Mouse (Mus musculus) cortical plate, adult 2 months (tissue): Measurements from ENCODE around the gene Ska2. TPM values are rescaled to one million over a fixed set of nuclear protein-coding genes. Genes with fewer than 3 reads are reported as not detected.
A peak's percentile ranks its signal among the peaks of the same experiment; 100 is the strongest.

Experiments
- H3K27ac ChIP-seq: fragments of 200-500 bp; 2 replicates; pipeline ENCODE4 v1.5.1; 2012; ENCODE audit warnings: low read length, control low read depth, inconsistent platforms; ENCODE audit not compliant: insufficient read depth
- H3K4me1 ChIP-seq: fragments of 200-500 bp; 2 replicates; pipeline ENCODE4 v1.6.1; 2011; ENCODE audit warnings: low read length; ENCODE audit not compliant: control insufficient read depth, insufficient read depth
- H3K4me3 ChIP-seq: fragments of 200-500 bp; 2 replicates; pipeline ENCODE4 v1.5.1; 2011; ENCODE audit warnings: mild to moderate bottlenecking, low read length, control low read depth; ENCODE audit not compliant: insufficient read depth
- CTCF ChIP-seq: fragments of 200-500 bp; IDR thresholded peaks from 2 replicates; pipeline ENCODE4 v1.5.1; 2011; ENCODE audit warnings: mild to moderate bottlenecking, control low read depth, low read length; ENCODE audit not compliant: insufficient read depth; ENCODE audit errors: extremely low read depth
- POLR2A ChIP-seq: fragments of 200-500 bp; IDR thresholded peaks from 2 replicates; pipeline ENCODE4 v1.6.1; 2011; ENCODE audit warnings: mild to moderate bottlenecking, low read length, control low read depth; ENCODE audit not compliant: insufficient read depth; ENCODE audit errors: extremely low read depth
- polyA plus RNA-seq: library from polyadenylated mRNA; depleted of rRNA; stranded (reverse); fragments of >200 nt; gene quantifications from 2 replicates; pipeline ENCODE4 v1.2.3, GENCODE M21; 2012

The Ska2 gene
- polyA plus RNA-seq, 1 experiment: 13.9 TPM

DNA sequence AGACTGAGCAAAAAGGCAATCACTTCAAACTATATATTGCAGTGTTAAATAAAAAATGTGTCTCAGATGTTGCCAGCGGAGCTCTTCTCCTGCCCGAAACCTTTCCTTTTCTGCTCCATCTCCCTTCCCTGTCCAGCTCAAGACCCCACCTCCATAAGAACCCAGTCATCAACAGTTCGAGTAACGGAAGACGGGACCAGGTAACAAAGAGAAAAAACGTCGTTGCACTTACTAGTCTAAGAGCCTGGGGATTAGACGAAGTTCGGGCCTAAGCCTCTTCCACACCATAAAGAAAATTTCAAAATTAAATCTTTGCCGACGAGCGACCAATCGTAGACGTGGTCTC, 652 bp upstream of the Ska2 start, which contains the start of gene Prr11:
Gene Prr11 (minus strand): TSS at position 300 of the 346 bp plus-strand sequence.
- Histone ChIP-seq H3K27ac (no peak within 1 kb of the TSS), H3K4me1 (no peaks in the 10 kb centered on the region; the same call in 1 of the 2 replicates), H3K4me3 (peak within 1 kb of the TSS; percentile 48)
- TF ChIP-seq CTCF (no peak), POLR2A (no peak)

DNA sequence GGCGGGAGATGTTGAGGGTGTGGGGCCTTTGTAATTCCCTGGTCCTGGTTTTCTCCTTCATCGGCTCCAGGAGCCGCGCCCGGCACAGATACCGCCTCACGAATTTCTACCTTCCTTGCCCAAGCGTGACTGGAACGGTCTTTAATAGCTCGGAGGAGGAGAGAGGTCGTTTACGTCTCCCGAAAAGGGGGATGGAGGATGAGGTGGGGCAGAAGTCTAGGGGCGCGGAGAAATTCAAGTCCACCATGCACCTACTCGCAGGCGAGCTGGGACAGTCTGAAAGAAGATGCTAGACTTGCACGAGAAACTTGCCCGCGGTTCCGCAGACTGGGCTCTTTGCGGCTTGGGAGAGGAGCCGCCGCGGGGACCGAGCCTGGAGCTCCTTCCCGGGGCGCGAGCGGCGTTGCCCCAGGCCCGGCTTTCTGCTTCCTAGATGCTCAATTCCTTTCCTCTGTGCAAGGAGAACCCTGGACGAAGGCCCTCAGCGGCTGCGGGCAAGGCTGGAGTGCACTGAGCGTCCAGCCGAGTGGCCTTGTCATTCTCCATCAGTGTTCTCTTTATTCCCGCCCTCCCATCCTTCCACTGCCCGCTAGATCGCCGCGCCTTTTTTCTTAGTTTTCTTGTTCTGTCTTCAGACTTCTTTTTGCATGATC, 611 bp downstream of the Ska2 start:
- Histone ChIP-seq H3K4me3 (peak overlapping the region; percentile 48), H3K4me1 (no peaks in the 10 kb centered on the region; the same call in 1 of the 2 replicates), H3K27ac (no peak overlapping the region)
- no peak for TF ChIP-seq POLR2A
- no peak for TF ChIP-seq CTCF

DNA sequence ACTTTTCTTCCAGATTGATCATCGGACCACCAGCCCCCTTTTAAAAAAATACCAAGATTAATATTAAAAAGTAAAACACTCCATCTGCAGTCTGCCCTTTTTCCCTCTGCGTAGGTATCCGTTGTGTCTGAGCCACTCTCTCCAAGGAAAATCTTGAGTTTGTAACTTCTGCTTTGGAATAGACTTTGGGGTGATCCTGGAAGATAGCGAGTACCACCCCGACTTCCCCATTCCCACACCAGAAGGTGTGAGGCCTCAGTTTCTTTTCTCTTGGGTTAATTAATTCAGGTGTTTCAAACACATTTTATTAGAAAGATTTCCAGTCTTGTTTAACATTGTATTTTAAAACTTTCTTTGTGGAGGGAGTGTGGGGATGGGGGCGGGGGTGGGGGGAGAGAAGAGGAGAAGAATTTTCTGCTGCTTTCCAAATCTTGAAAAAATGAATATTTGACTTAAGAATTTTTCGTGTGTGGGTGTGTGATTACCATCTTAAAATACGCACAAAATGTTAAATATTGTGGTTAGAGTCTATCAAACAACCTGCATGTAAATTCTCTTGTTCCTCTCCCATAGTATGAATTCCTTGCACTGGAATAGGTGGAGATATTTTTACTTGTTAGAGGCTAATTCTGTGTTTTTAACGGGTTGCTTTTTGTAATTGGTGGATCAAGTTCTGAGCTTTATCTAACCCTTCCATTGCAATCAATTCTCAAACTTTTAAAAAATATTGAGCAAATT, 1.3 kb downstream of the Ska2 start:
- TF ChIP-seq POLR2A: no peak
- TF ChIP-seq CTCF: no peak
- peak overlapping the region; percentile 48 for H3K4me3 ChIP-seq
- no peaks in the 10 kb centered on the region; the same call in 1 of the 2 replicates for H3K4me1 ChIP-seq
- H3K27ac ChIP-seq: no peak overlapping the region

DNA sequence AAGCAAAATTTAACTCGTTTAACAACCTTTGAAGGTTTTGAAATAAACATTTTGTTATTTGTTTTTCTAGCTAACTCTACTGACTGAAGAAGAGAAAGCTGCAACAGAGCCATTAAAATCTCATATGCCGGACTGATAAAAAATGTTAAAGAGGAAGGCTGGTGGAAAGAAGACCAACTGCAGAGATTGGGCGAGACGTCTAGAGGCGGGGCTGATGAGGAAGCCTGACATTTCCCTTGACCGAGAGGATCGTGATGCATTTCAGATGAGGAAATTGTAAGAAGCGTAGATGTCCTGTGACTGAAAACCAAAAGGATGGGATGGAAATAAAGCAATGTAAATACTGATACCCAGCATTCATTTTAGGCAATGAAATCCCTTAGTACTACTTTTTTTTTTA, 12.8 kb downstream of the Ska2 start:
- no peak overlapping the region for H3K4me3 ChIP-seq
- no peak for TF ChIP-seq POLR2A
- no peak for TF ChIP-seq CTCF
- no peaks in the 10 kb centered on the region for H3K4me1 ChIP-seq
- no peak overlapping the region for H3K27ac ChIP-seq

DNA sequence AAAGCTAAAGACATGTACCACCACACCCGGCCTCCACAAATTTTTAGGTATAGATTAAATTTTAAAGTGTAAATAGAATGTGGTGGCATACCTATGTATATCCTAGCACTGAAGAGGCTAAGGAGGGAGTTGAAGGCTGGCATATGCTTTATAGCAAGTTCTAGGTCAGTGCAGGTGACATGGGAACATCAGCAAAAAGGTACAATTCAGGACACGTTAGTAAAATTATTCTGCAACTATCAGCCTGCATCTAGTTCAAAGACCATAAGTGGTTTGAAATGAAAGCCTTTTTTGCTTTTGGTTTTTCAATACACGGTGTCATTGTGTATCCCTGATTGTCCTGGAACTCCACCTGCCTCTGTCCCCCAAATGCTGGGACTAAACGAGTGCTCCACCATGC, 16.5 kb downstream of the Ska2 start:
- no peak overlapping the region for H3K27ac ChIP-seq

DNA sequence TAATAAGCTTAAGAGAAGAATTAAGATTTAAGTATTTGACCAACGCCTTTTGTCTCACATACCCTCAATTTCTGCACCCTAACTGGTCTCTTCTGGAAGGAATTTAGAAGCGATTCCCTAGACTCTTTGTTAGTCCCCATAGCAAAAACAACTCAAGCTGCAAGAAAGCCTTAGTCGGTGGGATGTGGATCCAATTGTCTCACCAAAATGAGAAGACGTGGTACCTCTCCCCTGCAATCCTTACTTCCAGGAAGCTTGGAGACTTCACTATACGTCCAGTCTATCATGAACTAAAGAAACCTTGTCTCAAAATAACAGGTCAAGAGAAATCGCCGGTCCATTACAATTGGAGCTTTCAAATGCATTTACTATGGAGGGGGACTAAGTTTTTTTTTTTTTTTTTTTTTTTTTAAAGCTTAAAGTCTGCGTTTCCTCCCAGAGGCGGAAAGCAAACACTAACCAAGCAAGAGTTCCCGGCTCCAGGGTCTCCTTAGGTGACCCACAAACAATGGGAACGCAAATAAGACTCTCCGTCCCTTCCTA, 17.3 kb downstream of the Ska2 start:
- peaks cover 3% of the 10 kb centered on the region for H3K4me1 ChIP-seq
- no peak overlapping the region for H3K27ac ChIP-seq
- TF ChIP-seq POLR2A (no peak), CTCF (no peak)
- peak overlapping the region; percentile 94 for H3K4me3 ChIP-seq

More for the DNA sequence above, 16.5 kb downstream of the Ska2 start:
- Histone ChIP-seq H3K4me1 (peaks cover 3% of the 10 kb centered on the region), H3K4me3 (no peak overlapping the region)
- TF ChIP-seq CTCF (no peak), POLR2A (no peak)

DNA sequence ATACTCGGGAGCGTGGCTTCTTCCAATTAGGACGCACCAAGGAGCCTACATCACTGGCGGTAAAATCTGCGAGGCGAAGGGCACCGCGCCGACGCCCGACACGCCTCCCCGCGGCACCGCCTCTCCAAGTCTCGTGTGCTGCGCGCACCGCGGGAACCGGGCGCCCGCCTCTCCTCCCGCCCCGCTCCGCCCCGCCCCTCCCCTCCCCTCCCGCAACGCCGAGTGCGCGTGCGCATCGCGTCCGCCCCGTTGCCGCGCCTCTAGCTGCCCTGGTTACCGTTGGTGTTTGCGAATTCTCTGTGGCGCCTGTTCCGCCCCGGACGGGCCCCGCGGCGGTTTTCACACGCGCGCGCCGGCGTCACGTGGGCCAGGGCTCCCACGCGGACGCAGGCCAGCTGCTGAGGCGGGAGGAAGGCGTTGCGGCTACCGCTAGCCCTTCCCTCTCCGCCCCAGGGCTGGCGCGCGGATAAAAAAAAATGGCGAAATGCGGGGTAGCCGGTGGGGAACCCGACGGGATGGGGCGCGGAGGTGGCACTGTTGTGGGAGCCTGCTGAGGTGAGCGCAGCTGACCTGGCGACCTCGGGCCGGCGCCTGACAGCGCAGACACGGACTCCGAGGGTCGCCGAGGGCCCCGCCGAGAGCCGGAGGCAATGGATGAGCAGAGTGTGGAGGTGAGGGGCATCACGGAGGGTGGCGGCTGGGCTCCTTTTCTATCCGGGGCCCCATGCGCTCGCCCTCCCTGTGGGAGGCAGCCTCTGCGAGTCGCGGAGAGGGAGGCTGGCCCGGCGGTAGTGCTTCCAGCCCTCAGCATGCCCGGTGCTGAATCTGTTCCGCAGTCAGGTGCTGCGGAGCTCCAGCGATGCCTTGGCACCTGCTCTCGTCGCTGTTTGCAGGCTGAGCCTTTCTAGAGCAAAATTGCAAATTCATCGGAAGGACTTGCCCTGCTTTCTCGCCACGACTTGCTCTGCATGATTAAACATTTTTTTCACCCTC, 18.1 kb downstream of the Ska2 start, which contains the start of gene Trim37:
Gene Trim37 (plus strand): TSS at position 254 of the 993 bp plus-strand sequence.
- H3K4me1 ChIP-seq: peaks cover 3% of the 10 kb centered on the region
- TF ChIP-seq POLR2A: peak; percentile 37; the same call in 1 of the 2 replicates
- no peak for TF ChIP-seq CTCF
- H3K4me3 ChIP-seq: peak within 1 kb of the TSS; percentile 94
- H3K27ac ChIP-seq: peak within 1 kb of the TSS; percentile 91

DNA sequence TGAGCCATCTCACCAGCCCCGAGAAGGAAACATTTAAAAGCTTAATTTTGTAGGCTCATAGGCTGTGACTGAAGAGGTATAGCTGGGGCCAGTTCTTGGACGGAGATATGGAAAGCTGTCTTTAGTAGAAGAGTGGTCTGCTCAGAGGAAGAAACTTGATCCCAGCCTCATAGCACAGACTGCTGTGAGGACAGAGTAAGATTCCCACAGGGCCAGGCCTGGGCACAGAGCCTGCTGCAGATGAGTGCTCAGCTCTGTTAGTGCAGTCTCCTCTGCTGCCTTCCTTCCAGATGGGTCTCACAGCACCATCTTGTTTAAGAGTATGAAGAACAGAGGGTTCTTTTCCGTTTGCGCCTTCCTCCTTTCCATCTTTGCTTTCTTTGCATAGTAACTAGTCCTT, 27.2 kb downstream of the Ska2 start:
- no peak for TF ChIP-seq POLR2A
- TF ChIP-seq CTCF: no peak
- Histone ChIP-seq H3K27ac (no peak overlapping the region), H3K4me3 (no peak overlapping the region), H3K4me1 (no peaks in the 10 kb centered on the region)

DNA sequence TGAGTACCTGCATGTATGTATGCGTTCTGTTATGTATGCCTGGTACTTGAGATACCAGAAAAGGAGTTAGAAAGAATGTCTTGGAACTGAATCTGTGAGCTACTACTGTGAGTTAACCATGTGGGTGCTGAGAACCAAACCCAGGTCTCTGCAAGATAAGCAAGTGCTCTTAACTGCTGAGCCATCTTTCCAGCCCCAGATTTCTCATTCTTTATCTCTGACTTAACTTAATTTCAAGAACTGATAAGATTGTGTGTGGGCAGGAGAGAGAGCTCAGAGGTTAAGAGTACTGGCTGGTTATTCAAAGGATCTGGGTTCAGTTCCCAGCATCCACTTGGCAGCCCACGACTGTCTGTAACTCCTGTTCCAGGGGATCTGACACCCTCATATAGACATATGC, 49.0 kb downstream of the Ska2 start:
- no peaks in the 10 kb centered on the region; the same call in 1 of the 2 replicates for H3K4me1 ChIP-seq
- H3K4me3 ChIP-seq: no peak overlapping the region
- no peak overlapping the region for H3K27ac ChIP-seq
- TF ChIP-seq POLR2A (no peak), CTCF (no peak)

DNA sequence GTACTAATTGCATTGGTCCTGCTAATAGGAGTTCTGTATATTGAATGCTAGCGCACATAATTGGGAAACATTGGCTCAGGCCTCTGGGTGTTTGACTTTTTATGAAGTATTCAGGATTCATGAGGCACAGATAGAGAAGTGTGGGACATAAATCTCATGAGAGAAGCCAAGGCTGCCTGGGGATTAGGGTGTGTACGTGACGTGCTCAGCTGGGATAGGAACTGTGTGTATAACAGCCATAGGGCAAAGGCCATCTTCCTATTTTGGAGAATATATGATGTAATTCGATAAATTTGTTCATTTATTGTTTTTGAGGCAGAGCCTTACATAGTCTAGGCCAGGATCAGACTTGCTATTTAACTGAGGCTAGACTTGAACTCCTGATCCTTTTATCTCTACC, 53.7 kb downstream of the Ska2 start:
- TF ChIP-seq POLR2A: no peak
- TF ChIP-seq CTCF: no peak
- Histone ChIP-seq H3K4me1 (no peaks in the 10 kb centered on the region; the same call in 1 of the 2 replicates), H3K4me3 (no peak overlapping the region), H3K27ac (no peak overlapping the region)
